Mouse (Mus musculus) bone marrow macrophage, adult 2 months (primary cell): ENCODE data around the gene Nox3.

Experiments
- CTCF ChIP-seq: IDR thresholded peaks from 2 replicates; pipeline ENCODE4 v1.5.1; 2012; ENCODE audit warnings: low read depth, mild to moderate bottlenecking, low read length, moderate library complexity
- POLR2A ChIP-seq: IDR thresholded peaks from 2 replicates; pipeline ENCODE4 v1.6.1; 2012; ENCODE audit warnings: mild to moderate bottlenecking, low read depth, low read length, borderline replicate concordance

GRCm38 (mm10) chr17:3683662-3684061, 12.4 kb downstream of the Nox3 start:
- TF ChIP-seq CTCF, result no peak
- TF ChIP-seq POLR2A, result no peak
